Mouse (Mus musculus) frontal cortex, postnatal 14 days (tissue): Measurements from ENCODE around the gene Iqsec1.

Source experiments
- DNase-seq, 2 experiments: peaks; one replicate each; pipeline ENCODE4 v3.0.0; 2022; ENCODE audit warnings: low spot score in 2 of 2

The Iqsec1 gene

DNA sequence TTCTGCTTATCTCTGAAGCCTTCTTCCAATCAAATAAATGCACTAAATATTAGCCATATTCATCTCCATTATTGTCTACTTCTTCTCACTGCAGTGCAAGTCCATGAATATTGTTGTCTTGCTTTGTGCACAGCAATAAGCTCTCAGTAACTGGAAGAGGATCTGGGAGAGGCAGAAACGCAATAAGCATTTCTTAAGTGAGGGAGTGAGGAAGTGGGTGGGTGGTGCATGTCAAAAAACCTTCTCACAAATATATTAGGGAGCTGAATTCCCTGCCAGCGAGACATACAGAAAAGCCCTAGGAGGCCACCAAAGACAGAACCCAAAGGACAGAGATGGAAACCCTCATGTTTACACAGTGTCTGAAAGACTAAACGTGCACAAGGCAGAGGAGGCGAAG, 35.1 kb downstream of the Iqsec1 start:
- DNase-seq = no peak

DNA sequence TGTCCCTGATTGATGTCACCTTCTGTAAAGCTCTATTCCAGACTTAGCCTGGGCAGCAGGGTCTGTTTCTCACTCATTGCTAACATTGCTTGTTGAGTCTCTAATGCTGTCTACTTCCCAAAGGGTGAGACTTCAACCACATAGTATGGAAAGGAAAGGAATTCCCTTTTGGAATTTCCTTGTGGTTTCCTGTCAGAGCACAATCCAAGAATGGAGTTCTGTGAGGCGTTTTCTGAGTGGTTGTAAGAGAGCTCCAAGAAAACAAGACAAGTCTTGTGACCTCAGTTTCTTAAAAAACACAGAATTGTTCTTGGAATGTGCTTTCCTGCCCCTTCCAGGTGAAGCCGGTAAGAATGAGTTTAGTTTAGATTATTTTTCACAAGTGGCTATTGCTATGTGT, 37.5 kb downstream of the Iqsec1 start:
- no peak for DNase-seq

DNA sequence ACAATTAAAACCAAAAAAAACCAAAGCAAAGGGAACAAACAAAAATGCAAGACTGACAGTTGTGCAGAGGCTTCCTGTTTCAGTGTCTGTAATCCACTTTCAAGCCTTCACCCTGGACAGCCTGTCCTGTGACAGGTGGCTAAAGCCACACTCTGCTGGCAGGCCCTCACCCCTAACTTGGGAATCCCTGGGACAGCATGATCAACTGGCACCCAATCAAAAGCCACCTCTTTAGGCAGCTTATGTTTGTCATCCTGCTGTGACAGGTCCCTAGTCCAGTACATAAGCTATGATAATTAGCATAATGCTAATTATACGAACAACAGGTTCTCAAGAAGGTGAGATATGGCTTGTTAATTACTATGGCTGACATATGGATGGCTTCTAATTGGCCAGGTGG, 40.4 kb downstream of the Iqsec1 start:
- no peak for DNase-seq

DNA sequence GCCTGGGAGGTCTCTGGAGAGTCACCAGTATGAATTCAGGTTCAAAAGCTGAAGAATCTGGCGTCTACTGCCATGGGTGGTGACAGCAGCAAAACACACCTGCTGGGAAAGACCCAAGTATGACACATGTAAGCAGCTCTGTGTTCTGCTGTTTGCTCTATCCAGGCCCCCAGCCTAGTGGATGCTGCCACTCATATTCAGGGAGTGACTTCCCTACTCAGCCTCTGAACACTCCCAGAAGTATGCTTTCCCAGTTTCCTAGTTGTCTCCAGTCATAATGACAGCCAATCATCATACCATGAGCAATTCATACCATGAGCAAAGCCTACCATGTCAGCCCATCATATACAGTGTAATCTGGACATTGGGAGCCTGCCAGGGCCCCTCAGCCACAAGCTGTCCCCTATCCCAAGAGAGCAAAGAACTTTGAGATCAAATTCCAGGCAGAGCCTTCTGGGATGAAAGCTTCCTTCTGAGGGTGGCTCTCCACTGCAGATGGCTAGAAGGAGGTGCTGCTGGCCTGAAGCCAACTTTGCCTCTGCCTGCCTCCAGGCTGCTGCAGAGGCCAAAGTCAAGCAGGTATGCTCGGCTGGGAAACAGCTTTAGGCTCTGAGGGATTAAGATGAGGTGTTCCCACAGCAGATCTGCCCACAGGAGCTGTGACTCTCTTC, 42.8 kb downstream of the Iqsec1 start:
- DNase-seq = peak; percentile 34 to 45

DNA sequence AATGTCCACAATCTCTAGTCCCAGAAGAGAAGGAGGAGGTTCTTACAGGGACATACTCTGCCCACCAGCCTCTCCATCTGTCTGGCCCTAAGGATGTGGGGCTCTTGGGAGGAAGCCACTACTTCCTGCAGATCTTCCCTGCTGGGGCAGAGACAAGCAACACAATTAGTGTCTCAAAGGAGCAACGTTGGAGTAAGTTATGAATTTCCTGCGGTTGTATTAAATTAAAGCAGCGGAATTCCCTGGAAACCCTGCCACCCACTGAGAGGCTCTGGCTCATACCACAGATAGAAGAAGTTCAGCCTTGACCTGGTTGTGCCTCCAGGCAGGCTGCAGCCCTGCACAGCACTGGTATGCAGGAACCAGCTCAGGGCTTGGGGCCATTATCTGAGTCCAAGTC, 47.2 kb downstream of the Iqsec1 start:
- no peak for DNase-seq

DNA sequence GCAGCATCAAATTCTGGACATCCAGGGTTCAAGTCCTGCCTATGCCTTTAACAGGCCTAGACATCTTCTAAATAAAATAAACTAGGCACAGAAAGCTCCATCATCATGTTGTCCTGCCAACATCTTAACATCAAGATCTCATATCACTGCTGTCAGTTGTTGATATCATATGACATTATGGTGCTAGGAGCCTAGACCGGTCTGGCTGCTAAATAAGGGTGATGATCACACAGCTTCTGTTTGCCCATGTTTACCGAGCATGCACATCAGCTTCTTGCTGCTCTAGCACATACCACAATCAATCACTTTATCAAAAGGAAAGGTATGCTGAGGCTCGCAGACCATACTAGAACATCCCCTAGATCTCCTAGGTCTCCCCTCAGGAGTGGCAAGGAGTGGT, 54.8 kb downstream of the Iqsec1 start:
- DNase-seq = no peak

DNA sequence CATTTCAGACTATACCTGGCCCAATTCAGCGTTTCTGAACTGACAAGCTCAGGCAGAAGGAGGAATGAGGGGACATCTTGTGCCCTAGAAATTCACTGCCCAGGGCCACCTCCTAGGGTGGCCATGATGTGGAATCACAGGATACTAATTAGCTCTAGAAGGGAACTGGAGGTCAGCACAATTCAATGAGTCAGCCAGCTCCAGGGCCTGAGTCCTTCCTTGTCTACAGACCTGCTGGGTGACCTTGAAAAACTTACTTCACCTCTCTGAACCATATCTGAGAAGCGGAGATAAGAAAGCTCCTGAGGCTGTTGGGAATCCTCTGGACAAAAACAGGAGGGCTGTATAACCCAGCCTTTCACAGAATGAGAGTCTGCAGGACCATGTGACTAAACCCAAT, 59.7 kb downstream of the Iqsec1 start:
- DNase-seq = no peak

DNA sequence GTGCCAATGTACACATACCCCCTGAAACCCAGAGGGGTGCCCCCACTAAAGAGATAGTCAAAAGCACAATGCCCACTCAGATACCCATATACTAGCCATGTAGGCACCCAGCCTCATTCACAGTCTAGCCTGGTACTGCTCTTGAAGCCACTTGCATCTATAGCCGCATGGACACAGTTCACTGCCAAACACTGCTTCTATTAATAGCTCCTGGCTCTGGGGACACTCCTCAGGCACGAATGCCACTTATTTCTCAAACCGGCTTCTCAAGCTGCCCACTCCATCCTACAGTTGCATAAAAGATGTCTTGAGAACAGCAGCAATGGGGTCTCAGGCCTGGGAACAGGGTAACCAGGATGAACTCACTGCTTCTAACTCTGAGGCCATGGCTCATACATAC, 63.0 kb downstream of the Iqsec1 start:
- DNase-seq = no peak

DNA sequence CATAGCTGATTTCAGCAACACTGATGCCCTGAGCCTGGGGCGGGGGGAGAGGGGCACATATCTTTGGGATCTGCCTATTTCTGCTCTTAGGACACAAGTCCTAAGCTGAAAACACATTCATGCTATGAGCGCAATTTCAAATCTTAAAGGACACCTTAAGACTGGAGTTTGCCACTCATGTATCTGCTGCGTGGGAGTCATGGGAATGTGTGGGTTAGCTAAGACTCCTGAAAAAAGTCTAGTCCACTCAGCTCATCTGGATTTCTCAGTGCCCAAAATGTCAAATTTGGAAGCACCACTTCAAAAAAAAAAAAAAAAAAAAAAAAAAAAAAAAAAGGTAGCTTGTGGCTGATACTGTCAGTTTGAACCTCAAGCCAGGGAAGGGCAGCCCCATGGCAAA, 63.7 kb downstream of the Iqsec1 start:
- DNase-seq = no peak

DNA sequence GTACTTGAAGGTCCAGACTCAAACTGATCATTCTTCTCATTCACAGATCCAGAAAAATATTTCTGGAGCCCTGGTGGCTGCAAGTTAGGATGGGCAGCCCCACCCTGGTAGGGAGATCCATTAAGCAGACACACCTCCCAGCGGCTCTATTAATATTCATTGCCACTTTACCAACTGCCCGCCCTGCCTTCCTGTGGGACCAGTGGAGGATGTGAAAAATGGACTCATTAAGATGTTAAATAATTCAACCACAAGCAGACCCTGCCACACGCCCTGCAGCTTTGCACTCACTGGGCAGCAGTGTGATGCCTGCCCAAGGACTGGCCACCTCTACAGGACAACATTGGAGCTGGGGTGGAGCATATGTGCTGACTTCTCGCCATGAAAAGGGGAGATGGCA, 64.1 kb downstream of the Iqsec1 start:
- no peak for DNase-seq

DNA sequence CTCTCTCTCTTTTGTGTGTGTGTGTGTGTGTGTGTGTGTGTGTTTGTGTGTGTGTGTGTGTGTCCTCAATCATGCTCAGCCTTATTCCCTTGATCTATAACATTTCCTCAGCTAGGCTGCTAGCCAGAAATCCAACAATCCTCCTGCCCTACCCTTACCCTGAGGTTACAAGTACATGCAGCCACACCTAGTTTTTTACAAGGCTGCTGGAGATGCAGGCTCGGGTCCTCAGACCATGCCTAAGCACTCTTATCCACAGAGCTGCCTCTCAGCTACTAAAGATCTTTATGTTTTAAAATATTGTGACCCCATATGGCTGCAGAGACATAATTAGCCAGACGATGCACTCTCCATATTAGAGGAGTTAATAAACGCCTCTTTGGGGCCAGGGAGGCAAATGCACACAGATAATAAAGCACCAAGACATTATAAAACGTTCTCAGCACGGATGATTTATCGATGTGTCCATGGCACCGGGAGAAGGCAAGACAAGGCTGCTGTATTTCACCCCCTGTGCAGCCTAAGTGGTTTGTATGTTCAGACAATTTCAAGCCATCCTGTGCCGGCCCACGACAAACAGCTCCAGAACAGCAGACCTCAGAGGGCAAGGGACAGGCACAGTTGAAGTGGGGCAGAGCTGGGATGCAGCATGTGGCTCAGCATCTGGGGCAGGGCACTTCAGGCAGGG, 67.1 kb downstream of the Iqsec1 start:
- DNase-seq = no peak

DNA sequence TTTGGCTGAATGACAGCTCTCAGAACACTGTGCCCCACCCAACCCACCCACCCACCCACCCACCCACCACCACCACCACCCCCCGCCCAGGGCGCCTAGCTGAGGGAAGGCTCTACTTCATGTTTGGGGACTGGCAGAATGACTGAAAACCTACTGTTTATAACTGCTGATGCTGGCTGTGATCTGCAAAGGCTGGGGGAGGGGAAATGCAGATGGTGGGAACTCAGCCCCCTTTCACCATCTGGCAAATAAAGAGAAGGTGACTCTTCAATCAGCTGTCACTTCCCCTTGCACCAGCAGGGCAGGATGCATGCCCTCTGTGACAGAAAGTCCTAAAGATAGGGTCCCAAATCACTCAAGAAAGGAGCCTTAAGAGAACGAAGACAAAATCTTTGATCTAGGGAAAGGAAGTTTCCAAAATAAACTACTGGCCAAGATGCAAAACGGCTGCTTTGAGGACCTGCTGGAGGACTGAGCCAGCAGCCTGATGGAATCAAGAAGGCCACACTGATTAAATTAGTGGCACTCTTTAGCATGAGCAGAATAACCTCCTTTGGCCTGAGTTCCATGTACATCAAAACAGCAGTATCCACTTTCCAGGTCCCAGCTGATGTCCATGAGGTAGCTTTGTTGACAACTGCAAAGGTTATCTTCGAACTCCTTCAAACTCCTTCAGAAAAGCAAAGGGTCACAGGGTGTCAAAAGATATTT, 67.8 kb downstream of the Iqsec1 start:
- DNase-seq = no peak

DNA sequence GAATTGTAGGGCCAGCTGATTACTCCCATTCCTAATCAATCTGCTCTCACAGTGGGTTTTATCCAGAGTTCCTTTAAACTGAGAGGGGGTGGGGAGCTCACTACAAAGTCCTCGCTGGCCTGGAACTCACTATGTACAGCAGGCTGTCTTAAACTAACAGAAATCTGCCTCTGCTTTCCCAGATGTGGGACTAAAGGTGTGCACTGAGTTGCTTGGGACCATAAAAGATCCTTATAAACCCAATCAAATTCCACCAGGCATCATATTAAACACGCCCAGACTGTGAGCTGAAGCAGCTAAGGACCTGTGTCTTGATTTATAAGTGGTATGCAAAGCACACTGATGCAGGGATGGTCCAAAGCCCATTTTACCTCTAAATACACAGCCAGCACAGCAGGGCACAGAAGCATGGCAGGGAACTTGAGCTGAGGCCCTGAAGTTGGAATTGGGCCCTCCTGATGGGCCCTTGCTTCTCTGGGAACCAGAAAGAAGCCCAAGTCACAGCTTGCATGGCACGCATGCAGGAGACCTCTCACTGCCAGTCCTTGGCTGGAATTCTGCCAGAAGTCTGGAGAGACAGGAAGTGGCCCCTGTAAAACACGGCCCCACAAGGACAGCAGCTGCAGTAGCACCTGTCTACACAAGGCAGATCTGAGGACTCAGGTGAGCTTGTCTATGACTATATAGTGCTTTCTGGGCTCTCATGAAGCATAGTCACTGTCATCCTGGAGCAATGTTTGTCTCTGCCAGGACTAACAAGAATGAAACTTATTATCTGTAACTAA, 68.7 kb downstream of the Iqsec1 start:
- DNase-seq = no peak

DNA sequence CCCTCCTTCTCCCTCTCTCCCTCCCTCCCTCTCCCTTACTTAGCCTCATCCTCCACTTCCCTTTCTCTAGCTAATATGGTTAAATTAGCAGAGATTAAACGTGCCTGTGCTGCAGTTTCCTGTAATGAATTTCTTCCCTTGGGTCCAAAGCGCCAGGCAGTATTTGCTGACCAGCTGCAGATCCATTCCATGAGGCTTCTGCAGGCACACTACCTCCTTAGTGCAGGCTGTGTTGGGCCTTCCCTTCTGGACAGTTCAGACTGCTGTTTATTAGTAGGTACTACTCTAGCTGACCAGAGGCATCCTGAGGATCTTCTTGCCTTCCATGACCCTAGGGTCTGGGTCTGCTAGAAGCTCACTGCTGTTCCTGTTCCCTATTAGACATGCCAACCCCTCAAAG, 72.9 kb downstream of the Iqsec1 start:
- DNase-seq = no peak

DNA sequence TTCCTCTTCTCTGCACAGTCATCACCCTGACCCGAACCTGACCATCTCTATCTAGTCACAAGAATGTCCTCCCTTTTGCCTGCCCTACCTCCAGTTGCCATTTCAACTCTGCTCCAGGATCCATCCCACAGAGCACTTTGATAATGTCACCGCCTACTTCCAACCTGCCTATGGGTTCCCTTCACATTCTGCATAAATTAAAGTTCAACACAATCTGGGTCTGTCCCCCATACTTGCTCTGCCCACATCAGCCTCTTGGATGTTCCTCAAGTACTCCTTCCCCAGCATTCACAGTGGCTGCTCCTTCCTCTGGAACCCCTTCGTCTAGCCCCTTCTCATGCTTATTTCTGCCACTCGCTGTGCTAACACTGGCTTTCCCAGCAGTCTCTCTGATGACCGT, 74.7 kb downstream of the Iqsec1 start:
- DNase-seq = no peak

DNA sequence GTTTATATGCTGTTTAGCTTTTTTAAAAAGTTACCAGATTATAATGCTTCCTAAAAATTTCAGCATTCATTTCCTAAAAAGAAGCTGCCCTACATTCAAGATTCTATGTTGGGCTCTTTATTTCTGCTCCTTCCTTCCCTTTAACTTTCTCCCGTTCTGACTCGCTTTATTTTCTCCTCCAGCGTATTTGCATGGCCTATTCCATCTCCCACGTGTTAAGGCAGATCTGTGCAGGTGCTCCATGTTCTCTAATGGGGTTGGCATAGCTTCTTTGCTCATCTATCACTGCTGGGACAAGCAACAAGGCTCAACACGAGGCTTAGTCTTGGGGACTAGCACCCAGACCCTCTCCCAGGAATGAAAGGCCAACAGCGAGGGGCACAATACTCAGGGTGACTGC, 75.7 kb downstream of the Iqsec1 start:
- DNase-seq = no peak

DNA sequence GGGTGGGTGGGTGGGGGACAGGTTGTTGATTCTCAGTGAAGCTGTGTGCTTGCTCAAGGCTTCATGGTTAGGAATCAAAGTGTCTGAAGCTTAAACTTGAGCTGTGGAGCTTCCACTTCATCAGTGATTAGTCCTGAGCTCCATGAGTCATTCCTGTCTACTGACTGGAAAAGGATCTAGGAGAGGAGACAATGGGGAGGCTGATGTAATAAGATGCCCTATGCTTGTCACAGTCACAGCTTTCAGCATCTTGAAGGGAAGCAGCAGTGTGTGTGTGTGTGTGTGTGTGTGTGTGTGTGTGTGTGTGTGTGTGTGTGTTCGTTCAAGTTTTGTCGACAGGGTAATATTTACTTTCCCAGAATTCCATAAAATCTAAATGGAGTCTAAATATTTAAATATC, 84.3 kb downstream of the Iqsec1 start:
- DNase-seq = no peak

DNA sequence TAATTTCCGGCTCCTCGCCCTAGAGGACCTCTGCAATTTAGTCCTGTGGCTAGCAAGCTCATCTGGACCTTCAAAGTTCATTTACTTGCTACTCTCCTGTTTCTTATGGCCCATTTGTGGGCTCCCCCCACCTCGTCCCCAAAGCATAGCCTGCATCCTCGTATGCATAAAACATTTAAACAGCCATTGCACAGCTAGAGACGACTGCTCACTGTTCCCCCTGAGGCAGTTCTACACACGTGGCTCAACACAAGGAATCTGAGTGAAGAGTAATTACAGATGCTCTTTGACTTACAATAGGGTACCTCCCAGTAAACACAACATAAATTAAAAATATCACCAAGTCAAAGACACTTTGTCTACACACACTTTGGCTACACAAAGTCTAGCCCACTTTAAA, 88.2 kb downstream of the Iqsec1 start:
- DNase-seq = no peak

DNA sequence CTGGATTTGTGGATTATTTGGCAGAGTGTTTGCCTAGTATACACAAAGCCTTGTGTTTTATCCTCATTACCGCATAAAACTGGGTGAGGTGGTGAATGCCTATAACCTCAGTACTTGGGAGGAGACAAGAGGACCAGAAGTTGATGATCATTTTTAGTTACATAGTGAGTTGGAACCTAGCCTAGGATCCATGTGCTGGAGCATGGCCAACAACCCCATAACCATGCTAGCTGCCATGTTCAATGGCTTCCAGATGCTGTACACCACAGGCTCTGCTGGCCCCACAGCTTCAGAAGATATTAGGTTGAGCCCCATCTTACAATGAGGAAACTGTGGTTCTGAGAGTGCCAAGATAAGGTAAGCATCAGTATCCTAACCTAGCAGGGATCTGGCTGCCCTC, 89.2 kb downstream of the Iqsec1 start:
- DNase-seq = no peak

DNA sequence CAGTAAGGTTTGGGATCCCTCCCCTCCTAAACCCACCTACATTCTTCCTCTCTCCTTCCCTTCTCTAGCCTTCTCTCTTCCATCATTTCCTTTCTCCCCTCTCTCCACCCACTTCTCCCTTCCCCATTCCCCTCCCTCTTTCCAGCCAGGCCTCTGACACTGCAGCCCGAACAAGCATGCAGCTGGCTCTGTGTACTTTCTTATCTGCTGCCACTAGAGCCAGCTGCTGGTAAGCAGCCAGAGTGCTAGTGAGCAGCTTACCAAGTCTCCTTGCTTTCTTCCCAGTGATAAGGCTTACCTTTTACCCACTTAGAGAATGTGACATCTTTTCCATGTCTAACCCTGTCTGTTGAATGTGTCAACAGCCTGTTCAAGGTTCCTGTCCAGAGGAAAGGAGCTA, 90.4 kb downstream of the Iqsec1 start:
- no peak for DNase-seq

DNA sequence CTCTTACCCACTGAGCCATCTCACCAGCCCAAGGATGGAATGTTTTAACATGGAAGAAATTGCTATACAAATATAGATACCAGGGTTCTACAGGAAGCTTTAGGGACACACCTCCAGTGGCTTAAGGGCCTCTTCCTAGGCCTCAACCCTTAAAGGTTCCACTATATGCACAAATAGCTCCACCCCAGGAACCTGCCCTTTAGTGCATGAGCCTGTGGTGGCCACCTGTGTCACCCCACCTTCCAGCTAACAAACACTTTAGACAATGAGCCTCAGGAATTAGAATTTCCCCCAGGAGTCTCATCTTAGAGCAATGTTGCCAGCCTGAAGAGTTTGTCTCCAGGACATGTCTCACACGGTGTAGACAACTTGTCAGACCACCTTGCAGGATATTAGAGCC, 96.1 kb downstream of the Iqsec1 start:
- DNase-seq = no peak
